Mouse (Mus musculus) ES-Bruce4 (cell line): ENCODE measurements around the gene Hist1h2bj. TPM values are rescaled to one million over a fixed set of nuclear protein-coding genes. Genes with fewer than 3 reads are reported as not detected.

ENCODE experiments used
- H3K27ac ChIP-seq: 2 replicates; pipeline ENCODE4 v1.5.1; 2012; ENCODE audit warnings: low read length, inconsistent platforms; ENCODE audit not compliant: insufficient read depth
- H3K27me3 ChIP-seq: 2 replicates; pipeline ENCODE4 v1.6.1; 2012; ENCODE audit warnings: mild to moderate bottlenecking, low read length, inconsistent platforms; ENCODE audit not compliant: control insufficient read depth, poor library complexity, insufficient read depth, severe bottlenecking
- H3K36me3 ChIP-seq: 2 replicates; pipeline ENCODE4 v1.6.1; 2012; ENCODE audit warnings: inconsistent platforms, mild to moderate bottlenecking, low read length, moderate library complexity; ENCODE audit not compliant: control insufficient read depth, poor library complexity, insufficient read depth, severe bottlenecking
- H3K4me1 ChIP-seq: one replicate; pipeline ENCODE4 v1.8.1; 2011; ENCODE audit warnings: low read length; ENCODE audit not compliant: control insufficient read depth, insufficient read depth
- H3K4me3 ChIP-seq: 2 replicates; pipeline ENCODE4 v1.5.1; 2011; ENCODE audit warnings: low read depth, mild to moderate bottlenecking, low read length
- H3K9ac ChIP-seq: 2 replicates; pipeline ENCODE4 v1.6.1; 2012; ENCODE audit warnings: low read depth, mild to moderate bottlenecking, inconsistent platforms; ENCODE audit not compliant: poor library complexity, severe bottlenecking
- H3K9me3 ChIP-seq: replicated peaks from 2 replicates; pipeline ENCODE4 v1.6.1; 2012; ENCODE audit warnings: mild to moderate bottlenecking, low read length, inconsistent platforms; ENCODE audit not compliant: control insufficient read depth, poor library complexity, insufficient read depth, severe bottlenecking
- CTCF ChIP-seq: IDR thresholded peaks from one replicate; pipeline ENCODE4 v1.8.1; 2011; ENCODE audit warnings: low read depth, low read length
- EP300 ChIP-seq: IDR thresholded peaks from 2 replicates; pipeline ENCODE4 v1.6.1; 2011; ENCODE audit warnings: low read depth, low read length; ENCODE audit not compliant: insufficient read depth
- POLR2A ChIP-seq: IDR thresholded peaks from one replicate; pipeline ENCODE4 v1.8.1; 2011; ENCODE audit warnings: low read length; ENCODE audit not compliant: insufficient read depth
- polyA plus RNA-seq: library from polyadenylated mRNA; stranded (reverse); fragments of >200 nt; gene quantifications from 2 replicates; pipeline ENCODE4 v1.2.4, GENCODE M21; 2011; ENCODE audit warnings: low read depth; ENCODE audit not compliant: missing spikeins, insufficient read depth, insufficient read length

The Hist1h2bj gene
- polyA plus RNA-seq, 1 experiment = 14.6 TPM

- Histone ChIP-seq H3K27ac (peak overlapping the region; percentile 97), H3K4me1 (no peaks in the 10 kb centered on the region), H3K9ac (peak overlapping the region; percentile 88), H3K9me3 (no peaks in the 10 kb centered on the region), H3K4me3 (peak overlapping the region; percentile 63), H3K27me3 (no peaks in the 10 kb centered on the region), H3K36me3 (no peaks in the 10 kb centered on the region)
- TF ChIP-seq EP300 = no peak
- no peak for TF ChIP-seq POLR2A
- no peak for TF ChIP-seq CTCF
Observed at GRCm38 (mm10) chr13:22041651-22042567, 1.1 kb upstream of the Hist1h2bj start.

- Histone ChIP-seq H3K4me3 (peak overlapping the region; percentile 57), H3K27ac (peak overlapping the region; percentile 78), H3K9ac (peak overlapping the region; percentile 68), H3K9me3 (no peaks in the 10 kb centered on the region), H3K27me3 (no peaks in the 10 kb centered on the region), H3K36me3 (no peaks in the 10 kb centered on the region), H3K4me1 (peaks cover 1% of the 10 kb centered on the region)
- TF ChIP-seq EP300 (no peak), POLR2A (no peak), CTCF (no peak)
Observed at GRCm38 (mm10) chr13:22043503-22044431, 753 bp downstream of the Hist1h2bj start.

GRCm38 (mm10) chr13:22044432-22045155, 1.6 kb downstream of the Hist1h2bj start:
- TF ChIP-seq POLR2A (no peak), CTCF (no peak)
- H3K36me3 ChIP-seq = no peaks in the 10 kb centered on the region
- no peak overlapping the region; the same call in 1 of the 2 replicates for H3K9ac ChIP-seq
- no peak overlapping the region; the same call in 1 of the 2 replicates for H3K27ac ChIP-seq
- H3K27me3 ChIP-seq = no peaks in the 10 kb centered on the region
- H3K9me3 ChIP-seq = no peaks in the 10 kb centered on the region
- no peak overlapping the region for H3K4me3 ChIP-seq
- H3K4me1 ChIP-seq = peaks cover 1% of the 10 kb centered on the region

GRCm38 (mm10) chr13:22045311-22045710, 2.3 kb downstream of the Hist1h2bj start:
- Histone ChIP-seq H3K27me3 (no peaks in the 10 kb centered on the region), H3K9ac (no peak overlapping the region), H3K4me1 (peaks cover 1% of the 10 kb centered on the region), H3K9me3 (no peaks in the 10 kb centered on the region), H3K4me3 (no peak overlapping the region), H3K27ac (no peak overlapping the region), H3K36me3 (no peaks in the 10 kb centered on the region)
- TF ChIP-seq POLR2A (no peak), CTCF (no peak), EP300 (no peak)

GRCm38 (mm10) chr13:22049041-22049440, 6.0 kb downstream of the Hist1h2bj start:
- no peak overlapping the region for H3K4me3 ChIP-seq
- H3K9me3 ChIP-seq = no peaks in the 10 kb centered on the region
- TF ChIP-seq EP300 (no peak), POLR2A (no peak), CTCF (no peak)
- H3K27me3 ChIP-seq = no peaks in the 10 kb centered on the region
- H3K9ac ChIP-seq = no peak overlapping the region
- H3K27ac ChIP-seq = no peak overlapping the region
- H3K4me1 ChIP-seq = peaks cover 1% of the 10 kb centered on the region
- H3K36me3 ChIP-seq = no peaks in the 10 kb centered on the region
